Mouse (Mus musculus) cerebral cortex, adult 2 months (tissue): ENCODE results near the gene Elovl3.

ENCODE experiments used
- WGBS: fragments of 180-500 bp; shearing (Covaris S2); methylation state at CpG from one replicate; pipeline ENCODE4 v1.1.7; 2018; 5-methylcytosine and 5-hydroxymethylcytosine counted together

Elovl3 gene

GRCm38 (mm10) chr19:46135789-46136638 lies 4.3 kb downstream of the Elovl3 start:
- 1% methylated on average over 79 of the region's 79 CpGs for WGBS

GRCm38 (mm10) chr19:46136639-46137580 lies 5.2 kb downstream of the Elovl3 start:
- WGBS, result 6% methylated on average over 49 of the region's 49 CpGs

- WGBS, result 91% methylated on average over 2 of the region's 2 CpGs
Observed at GRCm38 (mm10) chr19:46140324-46140723, 8.6 kb downstream of the Elovl3 start.

- WGBS, result 60% methylated on average over 6 of the region's 6 CpGs
Observed at GRCm38 (mm10) chr19:46141091-46141490, 9.4 kb downstream of the Elovl3 start.

GRCm38 (mm10) chr19:46147511-46148371 lies 16.0 kb downstream of the Elovl3 start, which contains the start of gene Pitx3:
TSS of gene Pitx3 (minus strand) at chr19:46148326.
- 3% methylated on average over 46 of the region's 47 CpGs for WGBS

- under 1% methylated on average over 27 of the region's 27 CpGs for WGBS
Observed at GRCm38 (mm10) chr19:46148372-46148760, 16.7 kb downstream of the Elovl3 start.

- 38% methylated on average over 12 of the region's 12 CpGs for WGBS
Observed at GRCm38 (mm10) chr19:46149091-46149490, 17.4 kb downstream of the Elovl3 start.

GRCm38 (mm10) chr19:46152127-46152803 lies 20.6 kb downstream of the Elovl3 start, which contains the start of gene Gbf1:
TSS of gene Gbf1 (plus strand) at chr19:46152509.
- WGBS, result under 1% methylated on average over 37 of the region's 37 CpGs

GRCm38 (mm10) chr19:46165950-46166349 lies 34.3 kb downstream of the Elovl3 start:
- 88% methylated on average over 3 of the region's 3 CpGs for WGBS

- 88% methylated on average over 2 of the region's 2 CpGs for WGBS
Observed at GRCm38 (mm10) chr19:46167169-46167568, 35.5 kb downstream of the Elovl3 start.

- 79% methylated on average over 3 of the region's 3 CpGs for WGBS
Observed at GRCm38 (mm10) chr19:46169396-46169795, 37.7 kb downstream of the Elovl3 start.

GRCm38 (mm10) chr19:46169913-46170312 lies 38.2 kb downstream of the Elovl3 start:
- WGBS, result 62% methylated on average over 1 of the region's 1 CpGs

GRCm38 (mm10) chr19:46172541-46172940 lies 40.8 kb downstream of the Elovl3 start:
- 71% methylated on average over 5 of the region's 5 CpGs for WGBS

- 31% methylated on average over 5 of the region's 5 CpGs for WGBS
Observed at GRCm38 (mm10) chr19:46177046-46177445, 45.3 kb downstream of the Elovl3 start.

- WGBS, result 91% methylated on average over 2 of the region's 2 CpGs
Observed at GRCm38 (mm10) chr19:46180274-46180673, 48.6 kb downstream of the Elovl3 start.

GRCm38 (mm10) chr19:46182241-46182640 lies 50.5 kb downstream of the Elovl3 start:
- WGBS, result 97% methylated on average over 3 of the region's 3 CpGs
